Mouse (Mus musculus): ENCODE measurements at regions not wholly inside any gene's neighbourhood (a gene's known extent, or its start where the extent isn't known, plus 50 kb on each side); places are given as distances from the start of the nearest gene placed in this dataset.

- no peak for DNase-seq
Measured at GRCm38 (mm10) chr9:93947053-93947452, 590.8 kb downstream of the 1190002N15Rik start.

- no peak for DNase-seq
Measured at GRCm38 (mm10) chr9:93940193-93940592, 597.7 kb downstream of the 1190002N15Rik start.

- no peak for DNase-seq
Measured at GRCm38 (mm10) chr9:93930684-93931083, 607.2 kb downstream of the 1190002N15Rik start.

- no peak for DNase-seq
Measured at GRCm38 (mm10) chr9:93889256-93889655, 648.6 kb downstream of the 1190002N15Rik start.

GRCm38 (mm10) chr9:93880112-93880511, 657.8 kb downstream of the 1190002N15Rik start:
- no peak for DNase-seq

GRCm38 (mm10) chr9:93879572-93879971, 658.3 kb downstream of the 1190002N15Rik start:
- no peak for DNase-seq

- no peak for DNase-seq
Measured at GRCm38 (mm10) chr9:93870778-93871177, 667.1 kb downstream of the 1190002N15Rik start.

- no peak for DNase-seq
Measured at GRCm38 (mm10) chr9:93857937-93858336, 679.9 kb downstream of the 1190002N15Rik start.

GRCm38 (mm10) chr9:93846411-93846810, 691.5 kb downstream of the 1190002N15Rik start:
- no peak for DNase-seq

GRCm38 (mm10) chr9:93843869-93844268, 694.0 kb downstream of the 1190002N15Rik start:
- DNase-seq, result no peak
